Mouse (Mus musculus) mouse trophoblast stem cell (cell line): Measurements from ENCODE around the gene Med13l.

ENCODE experiments used
- in situ Hi-C, 2 experiments: fragments of 300-500 bp; cut with MseI, MboI; formaldehyde crosslinking; loops; 2 replicates in 1 of 2; 3 replicates in 1 of 2; pipeline ENCODE4 v1.15.1; 2025

Gene Med13l

DNA sequence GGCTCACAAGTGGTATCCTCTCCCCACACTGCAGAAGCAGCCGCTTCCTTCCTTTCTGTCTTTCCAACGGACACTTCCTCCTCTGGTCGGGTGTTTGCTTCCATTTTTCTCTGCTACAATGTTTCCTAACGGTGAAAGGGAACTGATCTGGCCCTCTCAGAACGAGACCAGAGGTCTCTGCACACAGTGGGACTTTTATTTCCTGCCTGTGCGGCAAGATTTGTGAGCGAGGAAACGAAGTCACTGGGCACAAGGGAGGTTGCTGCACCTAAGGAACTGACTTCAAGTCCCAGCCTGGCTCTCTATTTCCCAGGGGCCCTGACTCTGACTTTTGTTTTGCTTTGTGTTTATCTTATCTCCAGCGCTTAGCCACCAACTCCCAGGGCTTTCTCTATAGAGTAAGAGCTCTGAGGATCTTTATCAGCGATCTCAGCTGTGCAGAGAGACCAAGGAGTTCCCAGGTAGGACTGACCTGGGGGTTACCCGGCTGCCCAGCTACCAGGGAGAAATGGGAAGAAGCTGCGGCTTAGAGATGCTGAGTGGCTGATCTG, 4.0 kb upstream of the Med13l start:
- in situ Hi-C loops, result no loop called here

DNA sequence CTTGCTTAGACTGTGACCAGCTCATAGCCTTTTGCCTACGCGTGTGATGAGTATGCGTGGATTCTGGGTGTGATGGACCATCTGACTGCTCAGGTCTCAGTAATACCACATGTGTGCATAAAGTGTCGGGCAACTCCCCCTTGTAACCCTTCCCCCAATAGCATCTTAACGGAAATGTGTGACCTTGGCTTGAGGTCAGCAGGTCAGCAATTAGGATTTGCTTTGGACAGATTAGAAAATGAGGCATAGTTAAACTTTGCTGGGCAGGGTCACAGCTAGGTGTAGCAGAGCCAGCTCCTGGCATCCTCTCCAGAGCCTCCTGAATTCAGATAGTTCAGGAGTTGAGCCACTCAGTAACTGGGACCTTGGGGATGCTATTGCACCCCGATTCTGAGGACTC, 1.6 kb upstream of the Med13l start:
- in situ Hi-C loops, result no loop called here

DNA sequence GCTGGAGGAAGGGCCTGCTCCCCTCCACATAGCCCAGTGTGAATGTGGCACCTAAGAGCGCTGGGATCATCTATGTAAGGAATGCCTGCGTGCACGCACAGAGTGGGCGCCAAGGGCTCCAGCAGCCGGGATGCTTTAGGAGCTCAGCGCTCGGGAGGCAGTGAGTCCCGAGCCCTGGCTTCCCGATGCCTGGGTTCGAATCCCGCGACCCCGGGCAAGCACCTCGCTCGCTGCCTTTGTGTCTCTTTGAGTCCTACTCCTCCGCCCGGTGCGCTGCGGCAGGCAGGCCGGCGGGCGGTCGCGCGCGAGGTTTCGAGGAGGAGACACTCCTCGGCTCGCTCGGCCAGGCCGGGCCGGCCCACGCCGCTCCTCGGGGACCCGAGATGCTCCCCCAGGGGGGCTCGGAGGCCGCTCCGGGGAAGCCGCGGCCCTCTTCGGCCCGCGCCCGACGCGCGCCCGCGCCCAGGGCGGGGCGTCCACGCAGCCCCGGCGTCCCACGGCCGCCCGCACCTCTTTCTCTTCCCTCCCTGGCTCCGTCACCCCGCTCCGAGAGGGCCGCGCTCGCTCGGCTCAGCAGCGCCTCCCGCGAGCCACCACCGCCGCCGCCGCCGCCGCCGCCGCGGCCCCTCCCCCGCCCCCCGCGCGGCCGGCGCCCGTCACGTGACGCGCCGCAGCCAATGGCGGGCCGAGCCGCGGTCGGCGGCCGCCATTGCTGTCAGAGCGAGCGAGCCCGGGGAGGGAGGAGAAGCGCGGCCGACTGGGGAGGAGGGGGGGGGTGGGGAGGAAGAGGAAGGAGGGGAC, 695 bp upstream of the Med13l start:
- in situ Hi-C loops, result no loop called here

DNA sequence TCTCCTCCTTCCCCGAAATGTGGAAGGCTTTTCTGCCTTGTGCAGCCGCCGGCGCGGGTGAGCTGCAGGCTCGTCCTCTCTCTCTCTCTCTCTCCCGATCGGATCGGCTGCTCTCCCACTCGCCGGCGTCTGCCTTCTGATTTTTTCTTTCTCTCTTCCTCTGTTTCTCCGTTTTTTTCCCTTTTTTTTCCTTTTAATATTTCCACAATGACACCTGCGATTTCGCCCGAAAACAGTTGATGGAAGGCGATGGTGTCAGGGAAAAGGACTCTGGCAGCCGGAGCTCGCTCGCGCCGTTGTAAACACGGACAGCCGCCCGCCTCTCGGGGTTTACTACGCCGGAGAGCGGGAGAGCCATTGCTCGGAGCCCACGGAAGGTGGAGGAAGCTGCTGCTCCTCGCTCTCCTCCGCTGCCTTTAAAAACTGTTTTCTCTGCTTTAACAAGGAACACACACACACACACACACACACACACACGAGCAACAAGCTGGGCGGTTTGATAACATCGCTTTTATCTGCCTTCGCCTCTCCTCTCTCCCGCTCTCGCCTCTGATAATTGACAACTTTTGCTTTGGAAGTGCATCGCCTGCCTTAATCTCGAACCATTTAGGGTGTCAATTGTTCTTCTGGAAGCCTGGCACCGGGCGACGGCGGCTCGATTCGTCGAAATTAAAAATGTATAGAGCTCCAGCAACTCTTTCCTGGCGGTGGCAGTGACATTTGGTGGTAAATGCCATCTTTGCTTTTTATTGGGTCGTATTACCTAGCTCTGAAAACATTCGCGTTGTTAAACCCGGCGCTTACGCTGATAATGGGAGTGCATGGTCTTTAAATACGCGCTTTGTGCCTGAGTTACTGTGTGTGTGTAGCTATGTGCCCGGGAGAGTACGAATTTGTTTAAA, 858 bp downstream of the Med13l start:
- in situ Hi-C loops, result no loop called here

DNA sequence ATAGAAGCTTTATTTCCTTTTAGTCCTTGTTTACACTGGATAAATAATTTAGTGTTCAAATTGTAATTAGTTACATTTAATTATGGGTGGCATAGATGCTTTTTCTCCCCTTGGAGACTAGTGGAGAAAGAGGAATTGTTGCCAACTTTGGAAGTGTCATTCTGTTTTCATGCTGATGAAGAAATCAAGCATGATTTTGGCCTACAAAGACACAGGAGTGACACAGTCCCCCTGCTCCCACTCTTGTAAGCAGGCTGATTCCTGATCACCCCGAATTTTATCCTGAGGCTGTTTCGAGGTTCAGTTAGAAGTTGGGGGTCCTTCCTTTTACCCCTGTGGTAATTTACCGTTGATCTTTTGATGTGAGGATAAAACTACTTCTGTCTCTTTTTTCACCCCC, 1.7 kb downstream of the Med13l start:
- in situ Hi-C loops, result no loop called here

DNA sequence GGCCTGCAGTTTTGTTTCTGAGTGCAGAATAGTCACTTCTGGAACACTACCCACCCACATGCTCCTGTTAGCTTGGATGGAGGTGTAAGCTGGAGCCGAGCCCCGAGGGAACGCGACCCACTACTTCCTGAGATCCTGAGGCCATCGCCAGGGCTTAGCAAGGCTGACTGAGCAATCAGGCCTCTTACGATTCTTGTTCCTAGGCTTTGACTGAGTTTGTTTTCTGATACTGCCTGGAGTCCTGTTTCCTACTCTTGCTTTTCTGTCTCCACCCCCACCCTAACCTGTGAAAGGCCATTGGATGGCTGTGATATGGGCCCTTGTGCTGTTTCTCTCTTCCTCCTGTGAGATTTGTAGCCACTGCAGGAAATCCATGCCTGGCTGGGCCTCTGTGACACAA, 3.1 kb downstream of the Med13l start:
- in situ Hi-C loops, result no loop called here

DNA sequence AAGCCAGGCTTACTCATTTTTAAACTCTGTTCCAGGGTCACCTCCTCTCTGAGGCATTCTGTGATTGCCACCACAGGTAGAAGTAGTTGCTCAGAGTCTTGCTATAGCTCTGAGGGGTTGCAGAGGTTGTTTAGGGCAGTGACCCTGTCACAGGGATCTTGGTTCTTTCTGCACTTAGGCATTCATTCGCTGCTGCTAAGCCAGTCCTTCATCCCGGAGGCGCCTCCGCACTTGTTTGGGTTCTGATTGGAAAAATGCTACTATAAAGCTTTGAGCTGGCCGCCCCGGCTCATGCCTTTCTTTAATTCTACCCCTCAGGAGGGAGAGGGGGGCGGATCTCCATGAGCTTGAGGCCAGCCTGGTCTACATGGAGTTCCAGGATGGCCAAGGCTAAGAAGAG, 6.9 kb downstream of the Med13l start:
- in situ Hi-C loops, result no loop called here

DNA sequence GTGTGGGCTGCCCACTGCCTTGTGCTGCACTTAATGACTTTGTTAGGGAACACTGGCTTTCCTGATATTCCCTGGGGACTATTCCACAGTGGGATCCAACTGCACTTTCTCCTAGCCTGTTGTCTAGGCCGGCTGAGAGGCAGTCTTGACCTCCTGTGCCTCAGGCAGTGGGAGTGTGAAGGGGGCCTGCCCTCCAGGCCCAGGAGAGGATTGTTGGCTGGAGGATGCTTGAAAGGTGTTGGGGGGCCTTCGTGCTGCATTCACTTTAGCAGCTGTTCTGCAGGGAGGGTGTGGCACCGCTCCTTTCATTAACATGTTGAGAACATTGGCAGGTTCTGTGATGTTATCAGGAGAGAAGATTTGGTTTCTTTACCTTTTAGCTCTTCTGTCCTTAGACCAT, 8.5 kb downstream of the Med13l start:
- in situ Hi-C loops, result no loop called here

DNA sequence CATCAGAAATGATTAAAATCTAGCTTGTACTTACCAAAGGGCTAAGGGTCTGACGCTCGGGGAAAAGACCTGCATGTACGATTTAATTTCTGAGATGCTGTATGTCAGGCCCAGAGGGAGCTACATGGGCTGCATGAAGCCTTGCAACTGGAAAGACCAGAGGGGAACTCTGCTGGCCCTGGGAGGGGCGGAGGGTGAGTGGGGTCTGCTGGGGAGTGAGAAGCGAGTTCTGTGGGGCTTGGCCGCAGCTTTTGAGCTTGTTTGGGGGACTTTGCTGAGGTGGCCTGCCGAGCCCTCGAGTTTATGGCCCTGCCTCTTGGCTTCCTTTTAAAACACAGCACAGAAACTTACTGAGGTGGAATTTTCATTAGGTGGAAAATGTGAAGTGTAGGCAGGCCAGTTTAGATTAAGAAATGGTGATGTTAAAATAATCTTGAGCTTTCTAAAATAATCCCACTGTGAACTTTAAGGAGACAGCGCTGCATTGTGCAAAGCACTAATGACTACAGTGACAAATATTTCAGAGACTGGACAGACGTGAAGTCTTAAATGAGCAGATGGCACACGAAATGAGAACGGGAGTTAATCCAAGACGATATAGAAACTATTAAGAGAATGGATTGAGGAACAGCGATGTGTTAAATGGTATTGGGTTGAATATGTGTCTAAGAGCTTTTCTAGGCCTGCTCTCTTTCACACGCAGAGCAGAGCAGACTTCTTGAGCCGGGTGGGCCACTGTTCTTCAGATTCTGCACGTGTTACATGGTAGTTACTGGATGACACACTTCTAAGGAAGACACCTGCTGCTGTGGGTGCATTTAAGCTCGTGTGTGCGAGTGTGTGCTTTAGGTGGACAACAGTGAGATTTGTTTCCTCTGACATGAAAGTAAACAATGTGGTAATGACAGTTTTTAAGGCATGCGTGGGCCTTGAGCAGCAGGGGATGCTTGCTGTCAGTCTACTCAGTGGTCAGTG, 9.4 kb downstream of the Med13l start:
- in situ Hi-C loops, result no loop called here

DNA sequence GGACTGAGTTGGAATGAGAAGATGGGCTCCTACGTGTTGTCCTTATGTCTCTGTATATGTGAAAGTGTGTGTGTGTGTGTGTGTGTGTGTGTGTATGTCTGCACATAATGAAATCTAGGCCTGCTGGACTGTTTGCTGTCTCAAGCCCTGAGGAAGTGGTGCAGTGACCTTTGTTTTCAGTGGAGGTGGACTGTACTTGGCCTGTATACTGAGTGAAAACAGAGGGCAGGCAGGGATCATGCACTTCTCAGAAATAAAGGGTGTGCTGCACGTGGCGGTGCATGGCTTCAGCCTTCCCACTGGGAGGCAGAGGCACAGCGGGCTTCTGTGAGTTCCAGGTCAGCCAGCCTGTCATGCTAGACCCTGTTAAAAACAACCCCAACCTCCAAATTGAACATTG, 11.0 kb downstream of the Med13l start:
- in situ Hi-C loops, result no loop called here

DNA sequence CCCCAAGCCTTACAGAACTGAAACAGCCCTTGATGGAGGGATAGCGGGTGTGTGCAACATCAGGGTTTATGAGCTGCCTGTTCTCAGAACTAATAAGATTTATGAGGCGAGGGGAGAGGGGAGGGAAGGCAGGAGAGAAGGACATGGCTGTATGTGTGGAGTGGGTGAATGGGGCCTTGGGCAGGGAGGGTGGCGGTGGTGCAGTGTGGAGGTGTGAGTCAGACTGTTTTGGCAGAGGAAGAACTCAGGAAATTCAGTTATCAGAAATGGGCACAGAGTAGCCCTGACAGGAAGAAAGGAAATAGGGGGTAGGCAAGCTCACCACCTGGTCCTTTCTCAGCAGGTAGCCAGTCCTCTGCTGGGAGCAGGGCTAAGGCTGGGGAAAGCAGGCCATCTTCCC, 13.8 kb downstream of the Med13l start:
- in situ Hi-C loops, result no loop called here

DNA sequence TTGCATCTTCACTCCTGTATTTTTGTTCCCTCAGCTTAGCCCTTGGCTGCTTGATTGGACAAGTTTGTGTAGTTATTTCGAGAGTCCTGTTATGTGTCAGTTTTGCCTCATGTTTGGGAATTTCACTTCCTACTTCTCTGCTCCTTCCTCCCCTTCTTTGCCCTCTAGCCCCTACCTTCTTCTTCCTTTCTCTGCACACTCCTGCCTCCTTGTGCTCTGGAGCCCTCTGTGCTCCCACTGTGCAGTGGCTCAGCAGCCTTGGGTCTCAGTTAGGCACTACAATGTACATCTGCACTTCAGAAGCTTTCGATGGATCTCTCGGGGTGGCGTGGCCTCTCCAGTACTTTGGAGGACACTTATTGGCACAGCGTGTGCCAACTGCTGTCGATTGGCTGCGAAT, 14.5 kb downstream of the Med13l start:
- in situ Hi-C loops, result no loop called here

DNA sequence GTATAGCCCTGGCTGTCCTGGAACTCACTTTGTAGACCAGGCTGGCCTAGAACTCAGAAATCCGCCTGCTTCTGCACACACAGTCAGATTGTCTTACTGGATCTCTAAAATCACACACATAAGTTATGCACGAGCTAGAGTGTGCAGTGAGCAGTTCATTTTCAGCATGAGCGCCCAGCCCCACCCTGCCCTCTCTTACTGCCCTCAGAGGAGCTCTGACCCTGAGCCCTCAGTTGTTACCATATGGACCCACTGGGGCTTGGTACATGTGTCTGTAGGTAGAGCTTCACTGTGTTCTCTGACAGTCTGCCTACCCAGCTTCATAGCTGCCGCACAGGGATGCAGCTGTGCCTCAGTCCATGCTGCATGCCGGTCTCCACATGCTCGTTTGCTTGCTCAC, 15.4 kb downstream of the Med13l start:
- in situ Hi-C loops, result no loop called here

DNA sequence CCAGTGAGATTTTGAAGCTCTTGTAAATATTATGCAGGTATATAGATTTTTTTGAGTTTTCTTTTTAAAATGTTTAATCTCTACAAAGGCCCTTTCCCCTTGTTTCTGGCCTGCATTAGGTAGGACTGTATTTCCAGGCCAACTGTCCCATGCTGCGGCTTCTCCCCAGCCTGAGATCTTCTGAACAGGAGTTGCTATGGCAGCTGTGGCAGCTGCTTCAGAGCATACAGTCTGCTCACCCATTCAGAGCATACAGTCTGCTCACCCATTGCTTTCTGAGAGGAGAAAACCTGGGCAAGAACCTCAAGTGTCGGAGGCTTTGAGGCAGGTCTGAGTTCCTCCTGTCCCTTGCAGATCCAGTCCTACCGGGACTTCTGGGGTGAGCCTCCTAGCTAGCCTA, 16.3 kb downstream of the Med13l start:
- in situ Hi-C loops, result no loop called here

DNA sequence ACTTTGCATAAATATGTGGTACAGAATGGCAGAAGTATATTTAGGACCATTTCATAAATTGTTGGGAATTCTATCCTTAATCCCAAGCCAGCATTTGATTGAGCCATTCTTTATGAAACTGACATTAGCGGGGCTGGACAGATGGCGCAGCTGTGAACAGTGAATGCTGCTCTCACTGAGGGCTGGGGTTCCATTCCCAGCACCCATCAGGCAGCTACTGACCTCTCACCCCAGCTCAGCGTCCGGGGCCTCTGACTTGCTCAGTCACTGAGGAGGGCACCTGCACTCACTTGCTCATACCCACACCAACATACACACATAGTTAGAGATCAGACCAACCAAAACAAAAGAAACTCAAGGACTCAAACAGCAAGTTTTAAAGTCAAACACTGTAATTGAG, 24.9 kb downstream of the Med13l start:
- in situ Hi-C loops, result no loop called here

DNA sequence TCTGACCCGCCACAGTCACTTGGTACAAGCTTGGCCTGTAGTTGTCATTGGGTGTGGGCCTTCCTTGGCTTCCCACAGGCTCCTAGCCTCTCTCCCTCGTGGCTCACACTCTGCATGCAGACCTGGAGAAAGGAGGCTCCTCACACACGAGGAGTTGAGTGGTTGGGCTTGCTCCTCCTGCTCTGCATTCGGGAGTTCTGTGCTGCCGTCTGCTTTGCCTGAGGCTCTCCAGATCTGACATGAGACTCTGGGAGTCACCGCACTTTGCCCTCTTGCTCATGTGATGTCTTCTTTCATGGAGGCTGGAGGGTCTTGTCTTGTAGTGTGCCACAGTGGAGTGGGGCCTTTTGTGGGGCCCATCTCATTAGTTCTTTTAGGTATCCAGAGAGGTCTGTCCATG, 26.1 kb downstream of the Med13l start:
- in situ Hi-C loops, result no loop called here

DNA sequence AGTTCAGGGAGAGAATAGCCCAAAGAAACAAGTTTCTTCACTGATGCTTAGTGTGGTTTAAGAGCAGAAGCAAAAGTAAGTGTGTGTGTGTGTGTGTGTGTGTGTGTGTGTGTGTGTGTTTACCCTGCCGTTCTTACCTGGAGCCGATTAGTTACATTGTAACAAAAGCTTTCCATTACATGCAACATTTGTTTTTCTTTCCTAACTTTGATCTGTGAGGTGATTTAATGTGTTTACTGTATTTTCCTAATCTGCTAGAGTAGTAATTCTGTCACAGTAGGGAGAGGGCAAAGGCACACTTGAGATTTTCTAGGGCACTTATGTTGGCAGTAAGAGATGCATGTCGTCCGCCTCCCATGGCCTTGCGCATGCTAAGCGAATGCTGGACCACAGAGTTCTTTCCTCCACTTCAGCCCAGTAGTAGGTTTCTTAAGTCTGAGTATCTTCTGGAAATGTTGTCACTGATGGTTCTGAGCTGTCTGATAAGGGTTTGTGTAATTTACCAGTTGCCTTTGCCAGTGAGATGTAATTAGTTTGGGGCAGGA, 28.0 kb downstream of the Med13l start:
- in situ Hi-C loops, result no loop called here

DNA sequence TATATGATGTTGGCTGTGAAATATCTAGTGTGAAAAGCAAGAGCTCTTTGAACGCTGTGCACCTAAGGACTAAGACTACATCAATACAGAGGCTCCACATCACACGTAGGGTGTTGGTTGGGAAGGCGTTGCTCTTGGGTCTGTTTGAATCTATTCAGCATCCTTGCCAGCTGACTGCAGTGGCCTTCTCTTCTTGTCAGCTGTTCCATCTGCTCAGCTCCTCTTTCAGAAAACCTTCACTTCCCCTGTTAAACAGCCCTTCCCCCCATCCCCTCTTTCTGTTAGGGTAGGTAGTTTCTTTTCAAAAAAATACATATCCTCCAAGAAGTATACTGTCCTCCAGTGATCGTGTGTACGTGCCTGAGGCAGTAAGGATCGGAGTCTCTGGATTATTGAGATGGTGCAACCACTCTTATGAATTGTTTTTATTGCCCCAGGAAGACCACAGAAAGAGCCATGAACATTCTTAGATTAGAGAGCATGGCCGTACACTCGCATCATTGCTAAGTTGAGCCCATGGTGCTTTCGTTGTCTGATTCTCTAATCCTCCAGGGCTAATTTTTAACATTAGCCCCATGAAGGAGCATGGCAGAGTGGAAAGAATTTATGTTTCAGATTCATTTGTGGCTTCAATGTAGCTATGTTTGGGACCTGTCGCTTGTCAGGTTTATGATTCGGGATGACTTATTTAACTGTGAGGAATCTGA, 28.9 kb downstream of the Med13l start:
- in situ Hi-C loops, result no loop called here

DNA sequence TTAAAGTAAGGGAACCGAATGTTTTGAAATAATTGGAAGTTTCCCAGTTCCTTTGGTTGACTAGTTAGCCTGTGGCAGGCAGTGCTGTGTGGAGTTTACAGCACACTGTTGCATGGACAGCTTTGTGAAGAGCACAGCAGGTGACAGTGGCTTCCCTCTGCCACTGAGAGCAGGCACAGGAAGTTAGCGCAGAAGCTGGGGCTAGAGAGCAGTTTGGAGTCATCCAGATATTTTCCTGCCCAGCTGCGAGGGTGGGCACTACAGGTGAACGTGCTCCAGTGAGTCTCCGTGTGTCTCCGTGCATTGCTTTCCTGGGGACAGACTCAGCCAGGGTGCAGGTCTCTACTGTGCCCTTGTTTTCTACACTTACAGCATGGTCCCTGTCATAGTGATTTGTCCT, 30.4 kb downstream of the Med13l start:
- in situ Hi-C loops, result loop anchor here (10.0 kb wide), 2 partner anchors 114 to 144 kb away; no protein-coding TSS in a partner anchor

DNA sequence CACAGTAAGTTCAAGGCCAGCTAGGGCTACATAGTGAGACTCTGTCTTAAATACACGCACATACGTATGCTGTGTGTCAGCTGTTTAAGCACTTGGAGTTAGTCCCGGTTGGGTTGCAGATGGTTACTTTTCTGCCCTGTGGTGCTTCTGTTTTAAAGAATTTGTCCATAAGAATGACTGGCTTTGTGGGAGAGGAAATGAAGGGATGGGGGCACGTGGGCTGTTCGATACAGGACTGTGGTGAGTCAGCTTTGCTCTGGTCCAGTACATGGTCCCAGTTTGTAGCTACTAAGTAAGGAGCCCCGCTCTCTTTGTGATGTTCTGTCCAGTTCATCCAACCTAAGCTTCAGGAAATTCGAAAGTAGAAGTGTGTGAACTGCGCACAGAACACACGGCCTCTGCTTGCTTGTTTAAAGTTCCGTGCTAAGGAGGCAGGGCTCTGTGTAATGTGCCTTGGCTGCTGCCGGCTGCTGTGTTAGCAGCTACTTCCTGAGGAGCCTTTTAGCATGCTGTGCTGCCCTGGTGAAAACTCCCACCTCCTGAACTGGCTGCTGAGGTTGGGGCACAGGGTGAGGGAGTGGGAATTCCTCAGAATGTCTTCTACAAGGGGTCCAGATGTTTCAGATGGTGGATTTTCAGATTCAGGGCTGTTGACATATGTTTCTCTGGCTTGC, 31.5 kb downstream of the Med13l start:
- in situ Hi-C loops, result loop anchor here (10.0 kb wide), 2 partner anchors 113 to 143 kb away; no protein-coding TSS in a partner anchor
